Mouse (Mus musculus): ENCODE measurements around the gene Fmnl1. TPM values are rescaled to one million over a fixed set of nuclear protein-coding genes. Genes with fewer than 3 reads are reported as not detected.

Fmnl1 gene
- polyA plus RNA-seq, 1 experiment from 2014 or later, result 1.7 TPM

DNA sequence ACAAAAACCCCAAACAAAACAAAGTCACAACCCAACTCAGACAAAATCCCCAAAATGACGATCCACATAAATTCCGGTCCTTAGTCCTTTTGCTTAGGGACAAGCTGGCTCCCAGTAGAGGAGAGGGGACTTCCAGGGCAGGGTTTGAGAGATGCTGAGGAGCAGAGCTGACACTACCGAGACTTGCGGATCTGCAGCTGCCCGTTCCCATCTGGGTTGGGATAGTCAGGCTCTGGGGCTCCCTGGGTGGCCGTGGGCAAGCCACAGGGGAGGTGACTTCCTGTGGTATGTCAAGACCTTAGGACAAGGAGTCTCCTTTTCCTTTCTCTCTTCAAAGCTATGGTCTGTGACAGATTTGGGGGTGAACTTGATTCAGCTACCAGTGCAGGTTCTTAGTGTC is 65.5 kb downstream of the Fmnl1 start:
- Histone ChIP-seq H3K4me1 (0 out of 2 replicates have a peak, but pooled peaks cover 3% of the 10 kb centered on the region), H3K4me3 (no peak overlapping the region), H3K4me2 (replicated peaks) (no peak overlapping the region), H3K9ac (replicated peaks) (no peak overlapping the region), H3K9me3 (no peaks in the 10 kb centered on the region), H3K36me3 (peaks cover 12% of the 10 kb centered on the region), H3K27me3 (no peaks in the 10 kb centered on the region), H3K27ac (replicated peaks) (no peak overlapping the region)
- WGBS, result 84% methylated on average over 6 of the region's 6 CpGs
- ATAC-seq (replicated peaks), result no peak

DNA sequence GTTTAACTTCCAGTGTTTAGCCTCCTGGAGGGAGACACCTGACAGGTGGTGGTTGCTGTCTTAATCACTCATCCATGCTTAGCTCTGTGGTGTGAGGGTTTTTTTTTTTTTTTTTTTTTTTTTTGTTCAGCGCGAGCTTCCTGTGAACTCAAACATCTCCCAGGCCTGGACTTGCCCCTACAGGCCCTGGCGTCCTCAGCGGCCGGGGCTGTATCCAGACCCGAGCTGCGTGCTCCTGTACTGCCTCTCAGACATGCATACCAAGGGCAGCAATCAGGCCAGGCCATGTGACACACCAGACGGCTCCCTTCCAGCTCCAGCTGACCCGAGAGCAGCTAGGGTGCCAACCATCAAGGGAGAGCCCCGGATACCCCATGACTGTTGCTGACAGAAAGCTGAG is 66.0 kb downstream of the Fmnl1 start:
- no peak overlapping the region for H3K4me3 ChIP-seq
- H3K9ac ChIP-seq (replicated peaks), result no peak overlapping the region
- no peak overlapping the region for H3K27ac ChIP-seq (replicated peaks)
- H3K27me3 ChIP-seq, result no peaks in the 10 kb centered on the region
- H3K36me3 ChIP-seq, result peaks cover 12% of the 10 kb centered on the region
- no peak overlapping the region for H3K4me2 ChIP-seq (replicated peaks)
- ATAC-seq (replicated peaks), result no peak
- no peaks in the 10 kb centered on the region for H3K9me3 ChIP-seq
- WGBS, result 79% methylated on average over 10 of the region's 10 CpGs
- 0 out of 2 replicates have a peak, but pooled peaks cover 8% of the 10 kb centered on the region for H3K4me1 ChIP-seq

DNA sequence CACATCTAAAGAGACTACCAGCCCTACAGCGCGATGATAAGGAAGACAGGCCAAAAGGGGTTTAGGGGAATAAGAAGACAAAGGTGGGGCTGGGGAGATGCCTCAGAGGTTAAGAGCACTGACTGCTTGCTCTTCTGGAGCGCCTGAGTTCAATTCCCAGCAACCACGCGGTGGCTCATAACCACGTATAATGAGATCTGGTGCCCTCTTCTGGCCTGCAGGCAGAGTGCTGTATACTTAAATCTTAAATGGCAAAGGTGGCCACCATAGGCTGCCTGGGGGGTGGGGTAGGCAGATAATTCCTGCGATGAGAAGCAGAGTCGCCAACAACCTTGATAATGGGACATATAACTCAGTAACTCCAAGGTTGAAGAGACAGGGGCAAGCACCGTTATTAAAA is 66.8 kb downstream of the Fmnl1 start:
- H3K4me3 ChIP-seq, result no peak overlapping the region
- H3K4me2 ChIP-seq (replicated peaks), result no peak overlapping the region
- H3K9ac ChIP-seq (replicated peaks), result no peak overlapping the region
- H3K9me3 ChIP-seq, result no peaks in the 10 kb centered on the region
- peaks cover 12% of the 10 kb centered on the region for H3K36me3 ChIP-seq
- 76% methylated on average over 9 of the region's 9 CpGs for WGBS
- no peaks in the 10 kb centered on the region for H3K27me3 ChIP-seq
- no peak for ATAC-seq (replicated peaks)
- H3K27ac ChIP-seq (replicated peaks), result no peak overlapping the region
- 0 out of 2 replicates have a peak, but pooled peaks cover 8% of the 10 kb centered on the region for H3K4me1 ChIP-seq

DNA sequence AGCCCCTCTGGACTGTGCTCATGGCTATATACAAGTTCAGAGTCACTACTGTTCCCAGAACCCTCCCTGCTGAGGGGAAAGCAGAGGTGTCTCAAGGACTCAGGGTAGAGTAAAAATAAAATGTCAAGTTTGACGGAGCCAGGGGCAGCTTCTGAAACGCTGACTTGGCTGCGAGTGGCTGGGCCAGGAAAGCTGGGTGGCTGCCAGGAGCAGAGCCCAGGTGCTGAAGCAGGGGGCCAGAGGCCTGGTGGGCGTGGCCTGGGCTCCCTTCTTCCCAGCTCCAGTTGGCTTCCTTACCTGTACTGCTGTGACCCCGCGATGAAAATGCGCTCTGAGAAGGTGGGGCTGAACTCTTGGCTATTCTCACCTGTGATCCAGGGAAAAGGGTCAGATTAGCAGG is 69.8 kb downstream of the Fmnl1 start:
- no peak for ATAC-seq (replicated peaks)
- Histone ChIP-seq H3K36me3 (peaks cover 12% of the 10 kb centered on the region), H3K9ac (replicated peaks) (no peak overlapping the region), H3K27ac (replicated peaks) (no peak overlapping the region), H3K4me2 (replicated peaks) (no peak overlapping the region), H3K27me3 (no peaks in the 10 kb centered on the region), H3K4me3 (no peak overlapping the region), H3K4me1 (0 out of 2 replicates have a peak, but pooled peaks cover 8% of the 10 kb centered on the region), H3K9me3 (no peaks in the 10 kb centered on the region)
- WGBS, result 48% methylated on average over 7 of the region's 7 CpGs

DNA sequence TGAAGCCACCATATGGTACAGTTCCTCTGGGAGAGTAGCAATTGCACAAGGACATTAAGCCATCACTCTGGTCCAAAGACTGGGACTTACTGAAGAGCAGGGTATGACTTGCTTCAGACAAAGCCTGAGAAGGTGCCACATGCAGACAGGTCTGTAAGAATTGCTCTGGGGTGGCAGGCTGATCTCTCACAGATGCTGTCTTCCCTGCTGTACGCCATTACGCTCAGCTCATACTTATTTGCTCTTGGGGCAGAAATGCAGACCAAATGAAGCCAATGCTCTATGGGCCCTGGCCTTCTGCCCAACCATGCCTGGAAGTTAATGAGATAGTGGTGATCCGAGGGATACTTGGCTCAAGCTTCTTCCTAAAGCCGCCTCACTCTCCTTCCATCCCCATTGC is 73.9 kb downstream of the Fmnl1 start:
- ATAC-seq (replicated peaks), result no peak
- no peak overlapping the region for H3K4me3 ChIP-seq
- H3K36me3 ChIP-seq, result no peaks in the 10 kb centered on the region
- no peaks in the 10 kb centered on the region for H3K27me3 ChIP-seq
- H3K9ac ChIP-seq (replicated peaks), result no peak overlapping the region
- H3K27ac ChIP-seq (replicated peaks), result no peak overlapping the region
- no peaks in the 10 kb centered on the region for H3K9me3 ChIP-seq
- 71% methylated on average over 4 of the region's 4 CpGs for WGBS
- peaks cover 27% of the 10 kb centered on the region for H3K4me1 ChIP-seq
- H3K4me2 ChIP-seq (replicated peaks), result no peak overlapping the region

DNA sequence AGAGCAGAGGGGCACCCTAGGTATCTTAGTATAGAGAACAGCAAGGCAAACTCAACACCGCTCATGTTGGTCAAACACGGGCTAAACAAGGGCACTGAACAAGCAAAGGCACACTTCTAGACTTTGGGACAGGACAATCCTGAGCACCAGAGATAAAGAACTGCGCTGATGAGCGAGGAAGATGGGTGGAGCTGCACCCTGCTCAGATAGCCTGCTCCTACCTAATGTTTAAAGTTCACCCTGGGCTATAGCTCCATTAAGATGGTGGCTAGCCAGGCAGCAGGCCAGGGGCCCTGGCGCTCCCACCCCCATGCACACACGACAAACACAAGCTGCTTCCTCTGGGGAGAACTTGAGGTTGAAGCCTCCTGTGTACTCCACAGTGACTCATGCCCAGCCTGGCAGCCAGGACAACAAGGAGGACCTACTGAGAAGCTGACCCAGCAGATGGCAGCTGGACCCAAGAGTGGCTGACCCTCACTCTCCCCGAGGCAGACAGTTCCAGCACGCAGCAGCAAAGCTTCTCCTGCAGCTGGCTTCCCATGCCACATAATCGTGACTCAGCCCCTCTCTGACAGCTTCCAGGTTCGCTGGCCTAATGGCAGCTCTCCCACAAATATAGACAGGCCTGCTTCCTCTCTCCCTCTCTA is 75.3 kb downstream of the Fmnl1 start:
- H3K27me3 ChIP-seq, result no peaks in the 10 kb centered on the region
- no peak for ATAC-seq (replicated peaks)
- no peaks in the 10 kb centered on the region for H3K36me3 ChIP-seq
- H3K4me2 ChIP-seq (replicated peaks), result no peak overlapping the region
- no peaks in the 10 kb centered on the region for H3K9me3 ChIP-seq
- peak overlapping the region; percentile 31; the same call in 1 of the 2 replicates for H3K27ac ChIP-seq (replicated peaks)
- no peak overlapping the region for H3K9ac ChIP-seq (replicated peaks)
- no peak overlapping the region for H3K4me3 ChIP-seq
- H3K4me1 ChIP-seq, result peaks cover 26% of the 10 kb centered on the region
- 83% methylated on average over 10 of the region's 10 CpGs for WGBS

DNA sequence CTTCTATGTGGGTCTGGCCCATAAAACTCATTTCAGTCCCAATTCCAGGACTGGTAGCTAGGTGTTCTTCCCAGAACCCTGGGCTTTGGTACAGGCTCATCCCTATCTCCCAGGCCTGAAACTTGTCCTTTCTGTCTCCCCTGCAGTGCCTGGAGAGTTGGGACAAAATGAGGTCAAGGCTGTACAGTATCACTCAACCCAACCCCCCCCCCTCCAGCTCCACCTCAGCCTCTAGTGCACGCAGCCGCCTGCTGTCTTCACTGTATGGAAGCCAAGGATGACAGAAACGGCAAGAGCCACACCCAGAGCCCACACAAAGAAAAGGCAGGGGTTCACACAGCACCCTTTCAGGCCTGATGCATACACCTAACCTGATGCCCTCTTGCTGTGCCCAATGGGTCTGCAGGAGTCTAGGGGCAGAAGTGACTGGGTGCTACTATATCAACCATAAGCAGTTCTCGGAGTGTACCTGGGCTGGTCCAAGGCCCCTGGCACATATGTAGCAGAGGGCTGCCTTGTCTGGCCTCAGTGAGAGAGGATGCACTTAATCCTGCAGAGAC is 75.9 kb downstream of the Fmnl1 start:
- Histone ChIP-seq H3K4me2 (replicated peaks) (no peak overlapping the region), H3K27me3 (no peaks in the 10 kb centered on the region), H3K9me3 (no peaks in the 10 kb centered on the region), H3K4me1 (peaks cover 20% of the 10 kb centered on the region), H3K27ac (replicated peaks) (peak overlapping the region; percentile 31; the same call in 1 of the 2 replicates), H3K9ac (replicated peaks) (no peak overlapping the region), H3K36me3 (no peaks in the 10 kb centered on the region), H3K4me3 (no peak overlapping the region)
- ATAC-seq (replicated peaks), result no peak
- 60% methylated on average over 4 of the region's 4 CpGs for WGBS

DNA sequence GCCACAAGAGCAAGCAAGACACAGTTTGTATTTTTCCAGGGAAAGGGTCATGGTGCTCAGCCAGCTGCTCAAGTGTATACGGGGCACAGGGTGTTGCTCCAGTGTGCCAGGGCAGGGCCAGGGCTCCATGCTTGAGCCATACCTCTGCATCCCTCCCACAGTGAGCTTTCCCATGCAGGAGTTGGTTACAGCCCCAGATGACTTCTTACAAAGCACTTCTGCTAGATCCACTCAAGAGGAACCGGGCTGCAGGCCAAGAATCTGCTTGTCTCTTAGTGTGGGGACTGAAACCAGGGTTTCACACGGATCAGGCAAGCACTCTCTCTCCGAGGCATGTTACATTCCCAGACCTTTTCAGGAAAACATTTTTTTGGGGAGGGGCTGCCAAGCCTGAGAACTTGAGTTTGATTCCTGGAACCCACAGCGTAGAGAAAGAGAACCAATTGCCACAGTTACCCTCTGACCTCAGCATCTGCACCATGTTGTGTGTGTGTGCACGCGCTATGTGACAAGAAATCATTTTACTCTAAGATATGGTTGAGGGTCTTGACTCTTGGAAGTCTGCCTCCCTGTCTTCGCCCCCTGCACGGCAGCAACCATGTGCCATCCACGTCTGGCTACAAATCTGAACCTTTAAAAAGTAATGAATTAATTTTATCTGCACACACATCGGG is 76.7 kb downstream of the Fmnl1 start:
- peak; percentile 73 for ATAC-seq (replicated peaks)
- H3K9me3 ChIP-seq, result no peaks in the 10 kb centered on the region

More for the DNA sequence above, 76.7 kb downstream of the Fmnl1 start:
- no peak overlapping the region for H3K4me2 ChIP-seq (replicated peaks)
- H3K27ac ChIP-seq (replicated peaks), result peak overlapping the region; percentile 54
- WGBS, result 46% methylated on average over 11 of the region's 11 CpGs
- H3K9ac ChIP-seq (replicated peaks), result no peak overlapping the region
- H3K4me1 ChIP-seq, result peaks cover 19% of the 10 kb centered on the region
- H3K4me3 ChIP-seq, result no peak overlapping the region
- H3K27me3 ChIP-seq, result no peaks in the 10 kb centered on the region
- no peaks in the 10 kb centered on the region for H3K36me3 ChIP-seq

Other genes with a start within 250 kb of the Fmnl1 start
- gene Kif18b, start 246.0 kb upstream of the Fmnl1 start, polyA plus RNA-seq (2015; fragmentation: Nextera tagmentation; extraction: Ambion mirVana), result 5.3 and 6.6 TPM in 2 replicates
- 1.8 and 1.9 TPM in 2 replicates for gene C1ql1, start 224.4 kb upstream of the Fmnl1 start, polyA plus RNA-seq (2015; fragmentation: Nextera tagmentation; extraction: Ambion mirVana)
- gene Nmt1, start 142.9 kb upstream of the Fmnl1 start, polyA plus RNA-seq (2015; fragmentation: Nextera tagmentation; extraction: Ambion mirVana), result 41.0 and 43.9 TPM in 2 replicates
- gene Dcakd, start 142.8 kb upstream of the Fmnl1 start, polyA plus RNA-seq (2015; fragmentation: Nextera tagmentation; extraction: Ambion mirVana), result 152 and 168 TPM in 2 replicates
- 1.9 and 2.3 TPM in 2 replicates for gene Plcd3, start 69.4 kb upstream of the Fmnl1 start, polyA plus RNA-seq (2015; fragmentation: Nextera tagmentation; extraction: Ambion mirVana)
- gene Acbd4, start 69.4 kb upstream of the Fmnl1 start, polyA plus RNA-seq (2015; fragmentation: Nextera tagmentation; extraction: Ambion mirVana), result 14.6 and 14.8 TPM in 2 replicates
- 3.4 and 3.8 TPM in 2 replicates for gene Hexim1, start 54.9 kb upstream of the Fmnl1 start, polyA plus RNA-seq (2015; fragmentation: Nextera tagmentation; extraction: Ambion mirVana)
- 20.8 and 23.8 TPM in 2 replicates for gene Hexim2, start 38.7 kb upstream of the Fmnl1 start, polyA plus RNA-seq (2015; fragmentation: Nextera tagmentation; extraction: Ambion mirVana)
- gene 1700023F06Rik, start 37.5 kb downstream of the Fmnl1 start, polyA plus RNA-seq (2015; fragmentation: Nextera tagmentation; extraction: Ambion mirVana), result 0.75 and 0.98 TPM in 2 replicates
- 0.15 and 0.38 TPM in 2 replicates for gene Spata32, start 47.3 kb downstream of the Fmnl1 start, polyA plus RNA-seq (2015; fragmentation: Nextera tagmentation; extraction: Ambion mirVana)
- gene Map3k14, start 96.4 kb downstream of the Fmnl1 start, polyA plus RNA-seq (2015; fragmentation: Nextera tagmentation; extraction: Ambion mirVana), result 3.7 and 3.9 TPM in 2 replicates
- gene Arhgap27, start 192.6 kb downstream of the Fmnl1 start, polyA plus RNA-seq (2015; fragmentation: Nextera tagmentation; extraction: Ambion mirVana), result 2.5 and 3.0 TPM in 2 replicates
- 8.8 and 8.9 TPM in 2 replicates for gene Plekhm1, start 241.6 kb downstream of the Fmnl1 start, polyA plus RNA-seq (2015; fragmentation: Nextera tagmentation; extraction: Ambion mirVana)

All from forebrain, embryonic 15.5 days (tissue).